Mouse (Mus musculus) macrophage (primary cell): Measurements from ENCODE around the gene Prkag2. TPM values are rescaled to one million over a fixed set of nuclear protein-coding genes. Genes with fewer than 3 reads are reported as not detected.

ENCODE experiments used
- H3K27ac ChIP-seq: fragments of 350-480 bp; formaldehyde crosslinking; 2 replicates; pipeline ENCODE4 v1.9.0; 2021
- H3K36me3 ChIP-seq: fragments of 350-480 bp; formaldehyde crosslinking; 2 replicates; pipeline ENCODE4 v1.9.0; 2021; ENCODE audit errors: inconsistent target
- H3K4me3 ChIP-seq: fragments of 350-480 bp; formaldehyde crosslinking; 2 replicates; pipeline ENCODE4 v1.9.0; 2021; ENCODE audit errors: inconsistent target
- H3K79me2 ChIP-seq: fragments of 350-480 bp; formaldehyde crosslinking; 2 replicates; pipeline ENCODE4 v1.9.0; 2021; ENCODE audit errors: inconsistent target
- WGBS: methylation state at CpG from one replicate; pipeline ENCODE4 v1.1.7; 2026; ENCODE audit warnings: inconsistent platforms; ENCODE audit not compliant: missing documents; 5-methylcytosine and 5-hydroxymethylcytosine counted together
- polyA plus RNA-seq: library from polyadenylated mRNA; stranded (reverse); fragments of 250-400 nt; gene quantifications from 3 replicates; pipeline ENCODE4 v1.2.4, GENCODE M21; 2018; ENCODE audit warnings: inconsistent platforms

The Prkag2 gene
- polyA plus RNA-seq, 1 experiment from 2014 or later, result 28.2 TPM

- Histone ChIP-seq H3K36me3 (no peaks in the 10 kb centered on the region), H3K79me2 (no peaks in the 10 kb centered on the region), H3K4me3 (no peak overlapping the region), H3K27ac (no peak overlapping the region)
- WGBS, result 92% methylated on average over 8 of the region's 9 CpGs
These were observed 114.1 kb downstream of the Prkag2 start for GRCm38 (mm10) chr5:24986204-24986940.

- Histone ChIP-seq H3K79me2 (no peaks in the 10 kb centered on the region), H3K27ac (no peak overlapping the region), H3K4me3 (no peak overlapping the region), H3K36me3 (no peaks in the 10 kb centered on the region)
- WGBS, result 87% methylated on average over 11 of the region's 11 CpGs
These were observed 114.8 kb downstream of the Prkag2 start for GRCm38 (mm10) chr5:24985434-24986176.

- H3K36me3 ChIP-seq, result no peaks in the 10 kb centered on the region
- 30% methylated on average over 1 of the region's 1 CpGs for WGBS
These were observed 116.3 kb downstream of the Prkag2 start for GRCm38 (mm10) chr5:24984157-24984556.

DNA sequence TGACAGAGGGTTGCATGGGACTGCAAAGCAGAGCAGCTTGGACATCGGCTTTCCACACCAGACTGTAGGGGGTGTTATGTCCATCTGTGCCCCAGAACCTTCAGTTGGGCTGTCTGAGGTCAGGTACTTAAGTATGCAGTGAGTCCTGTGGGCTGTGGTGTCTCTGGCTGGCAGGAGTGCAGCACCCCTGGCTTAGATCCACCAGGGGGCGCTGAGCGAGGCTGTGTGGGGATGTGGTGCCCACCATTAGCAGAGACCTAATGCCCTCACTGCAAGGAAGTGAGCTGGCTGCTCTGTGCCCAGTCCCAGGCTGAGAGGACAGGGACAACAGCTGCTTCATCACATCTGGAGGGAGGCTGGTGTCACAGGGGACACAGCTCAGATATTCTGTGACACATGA lies 116.9 kb downstream of the Prkag2 start:
- Histone ChIP-seq H3K27ac (no peak overlapping the region), H3K36me3 (no peaks in the 10 kb centered on the region), H3K79me2 (no peaks in the 10 kb centered on the region), H3K4me3 (no peak overlapping the region)
- 14% methylated on average over 3 of the region's 3 CpGs for WGBS

More at GRCm38 (mm10) chr5:24984157-24984556, 116.3 kb downstream of the Prkag2 start:
- Histone ChIP-seq H3K27ac (no peak overlapping the region), H3K79me2 (no peaks in the 10 kb centered on the region), H3K4me3 (no peak overlapping the region)

DNA sequence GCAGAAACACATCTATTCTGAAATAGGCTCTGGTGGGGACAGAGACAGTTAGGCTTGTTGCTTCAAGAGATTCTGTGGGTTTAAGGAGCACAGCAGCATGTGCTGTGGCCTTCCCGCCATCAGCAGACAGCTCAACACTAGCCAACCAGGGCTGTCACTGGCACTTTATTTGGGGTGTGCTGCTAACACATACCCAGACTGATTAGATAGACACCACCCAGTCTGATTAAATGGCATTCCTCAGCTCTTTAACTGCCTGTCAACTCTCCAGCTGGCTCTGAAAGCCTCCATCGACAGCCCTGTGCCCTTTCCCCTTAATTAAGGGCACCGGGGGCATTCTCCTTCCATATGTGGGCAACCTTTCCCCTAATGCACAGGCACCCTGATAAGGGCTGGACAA lies 118.2 kb downstream of the Prkag2 start:
- Histone ChIP-seq H3K27ac (no peak overlapping the region), H3K79me2 (no peaks in the 10 kb centered on the region), H3K36me3 (no peaks in the 10 kb centered on the region), H3K4me3 (no peak overlapping the region)
- WGBS, result 94% methylated on average over 3 of the region's 3 CpGs

GRCm38 (mm10) chr5:24981765-24982164 lies 118.7 kb downstream of the Prkag2 start:
- WGBS, result 56% methylated on average over 6 of the region's 6 CpGs

GRCm38 (mm10) chr5:24979968-24980345 lies 120.5 kb downstream of the Prkag2 start:
- no peaks in the 10 kb centered on the region for H3K36me3 ChIP-seq
- WGBS, result 93% methylated on average over 10 of the region's 10 CpGs
- H3K4me3 ChIP-seq, result no peak overlapping the region
- no peak overlapping the region for H3K27ac ChIP-seq
- no peaks in the 10 kb centered on the region for H3K79me2 ChIP-seq

More at GRCm38 (mm10) chr5:24981765-24982164, 118.7 kb downstream of the Prkag2 start:
- Histone ChIP-seq H3K36me3 (no peaks in the 10 kb centered on the region), H3K27ac (no peak overlapping the region), H3K4me3 (no peak overlapping the region), H3K79me2 (no peaks in the 10 kb centered on the region)

DNA sequence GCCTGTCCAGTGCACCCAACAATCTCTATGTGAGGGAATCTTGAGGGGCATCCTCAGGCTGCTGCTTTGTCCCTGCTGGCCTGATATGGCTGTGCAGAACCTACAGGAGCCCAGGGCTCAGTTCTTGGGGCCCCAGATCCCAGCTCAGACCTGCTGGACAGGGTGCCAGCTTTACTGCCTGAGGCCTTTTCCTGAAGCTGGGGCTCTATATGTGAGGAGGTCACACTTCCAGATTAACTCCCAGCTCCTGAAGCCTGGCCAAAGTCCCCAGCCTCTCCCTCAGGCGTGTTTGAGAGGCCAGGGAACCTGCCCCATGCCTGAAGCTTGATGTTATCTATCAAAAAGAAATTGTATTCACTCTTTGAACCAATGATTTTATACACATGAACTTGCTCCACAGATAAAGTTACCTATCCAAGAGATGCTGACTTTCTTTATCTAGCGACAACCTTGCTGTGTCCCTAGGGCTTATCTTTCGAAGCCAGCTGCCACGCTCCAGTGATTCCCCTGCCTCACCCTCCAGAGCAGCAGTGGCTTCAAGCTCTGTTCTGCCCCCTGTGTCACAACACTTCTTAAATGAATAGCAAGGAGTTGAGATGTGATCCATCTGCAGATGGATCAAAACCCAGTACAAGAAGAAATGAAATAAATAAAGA lies 121.0 kb downstream of the Prkag2 start:
- Histone ChIP-seq H3K27ac (no peak overlapping the region), H3K36me3 (no peaks in the 10 kb centered on the region), H3K79me2 (no peaks in the 10 kb centered on the region), H3K4me3 (no peak overlapping the region)
- WGBS, result 98% methylated on average over 4 of the region's 4 CpGs

- Histone ChIP-seq H3K36me3 (no peaks in the 10 kb centered on the region), H3K27ac (no peak overlapping the region), H3K4me3 (no peak overlapping the region), H3K79me2 (no peaks in the 10 kb centered on the region)
- WGBS, result 72% methylated on average over 3 of the region's 3 CpGs
These were observed 123.5 kb downstream of the Prkag2 start for GRCm38 (mm10) chr5:24976907-24977306.

DNA sequence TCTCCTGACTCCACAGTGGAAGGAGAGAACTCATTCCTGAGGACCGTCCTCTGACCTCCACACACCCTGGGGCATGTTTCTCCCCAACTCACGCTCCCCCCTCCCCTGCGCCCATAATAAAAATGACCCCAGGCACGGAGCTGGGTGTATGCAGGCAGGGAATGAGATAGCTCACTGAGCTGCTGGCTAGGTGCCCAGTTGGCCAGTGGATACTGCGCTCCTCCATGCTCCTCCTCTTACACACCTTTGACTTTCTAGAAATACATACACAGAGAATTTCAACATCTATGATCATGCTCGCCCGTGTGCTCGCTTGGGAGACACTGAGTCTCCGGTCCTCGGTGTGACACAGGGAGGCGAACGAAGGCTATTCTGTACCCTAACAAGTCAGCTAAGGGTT lies 124.2 kb downstream of the Prkag2 start:
- Histone ChIP-seq H3K4me3 (no peak overlapping the region), H3K36me3 (no peaks in the 10 kb centered on the region), H3K79me2 (no peaks in the 10 kb centered on the region), H3K27ac (no peak overlapping the region)
- 93% methylated on average over 12 of the region's 12 CpGs for WGBS

DNA sequence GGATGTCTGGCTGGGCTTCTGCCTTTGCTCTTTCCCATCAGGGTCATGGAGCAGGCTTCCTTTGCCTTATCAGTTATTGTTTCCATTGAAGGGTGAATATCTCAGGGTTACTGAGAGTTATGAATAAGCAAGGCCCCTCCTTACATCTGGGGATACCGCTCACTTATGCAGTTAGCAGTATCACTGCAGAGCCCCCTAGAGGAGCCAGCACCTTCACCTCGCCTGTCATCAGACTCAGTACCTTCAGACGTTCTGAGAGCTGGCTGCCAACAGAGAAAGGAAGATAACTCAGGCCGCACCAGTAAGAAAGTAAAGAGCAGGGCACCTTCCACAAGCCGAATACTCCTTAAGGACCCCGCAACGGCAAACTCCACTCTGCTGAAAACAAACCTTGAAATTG lies 125.3 kb downstream of the Prkag2 start:
- Histone ChIP-seq H3K4me3 (no peak overlapping the region), H3K36me3 (no peaks in the 10 kb centered on the region), H3K79me2 (no peaks in the 10 kb centered on the region), H3K27ac (no peak overlapping the region)
- 94% methylated on average over 7 of the region's 7 CpGs for WGBS

- no peak overlapping the region for H3K4me3 ChIP-seq
- WGBS, result 69% methylated on average over 9 of the region's 9 CpGs
These were observed 126.7 kb downstream of the Prkag2 start for GRCm38 (mm10) chr5:24973672-24974225.

DNA sequence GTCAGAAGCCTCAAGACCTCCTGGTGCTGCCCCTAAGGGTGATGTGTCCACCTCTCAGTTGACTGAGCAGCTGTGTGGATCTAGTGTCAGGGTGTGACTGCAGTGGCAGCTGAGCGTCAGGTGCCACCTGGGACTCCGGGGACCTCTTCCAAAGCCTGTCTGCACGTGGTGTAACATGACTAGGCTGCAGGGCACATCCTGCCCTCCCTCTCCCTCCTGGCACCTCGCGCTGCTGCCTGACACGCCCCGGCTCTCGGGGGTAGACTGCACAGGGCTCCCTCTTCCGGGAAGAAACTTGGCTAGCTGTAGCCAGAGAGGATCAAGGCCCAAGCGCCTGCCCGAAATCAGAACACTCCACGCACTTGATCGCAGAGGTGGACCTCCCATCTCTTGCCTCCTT lies 127.2 kb downstream of the Prkag2 start:
- no peaks in the 10 kb centered on the region for H3K79me2 ChIP-seq
- H3K27ac ChIP-seq, result no peak overlapping the region
- H3K36me3 ChIP-seq, result no peaks in the 10 kb centered on the region
- H3K4me3 ChIP-seq, result no peak overlapping the region
- WGBS, result 37% methylated on average over 13 of the region's 13 CpGs

More at GRCm38 (mm10) chr5:24973672-24974225, 126.7 kb downstream of the Prkag2 start:
- Histone ChIP-seq H3K27ac (no peak overlapping the region), H3K79me2 (no peaks in the 10 kb centered on the region), H3K36me3 (no peaks in the 10 kb centered on the region)

DNA sequence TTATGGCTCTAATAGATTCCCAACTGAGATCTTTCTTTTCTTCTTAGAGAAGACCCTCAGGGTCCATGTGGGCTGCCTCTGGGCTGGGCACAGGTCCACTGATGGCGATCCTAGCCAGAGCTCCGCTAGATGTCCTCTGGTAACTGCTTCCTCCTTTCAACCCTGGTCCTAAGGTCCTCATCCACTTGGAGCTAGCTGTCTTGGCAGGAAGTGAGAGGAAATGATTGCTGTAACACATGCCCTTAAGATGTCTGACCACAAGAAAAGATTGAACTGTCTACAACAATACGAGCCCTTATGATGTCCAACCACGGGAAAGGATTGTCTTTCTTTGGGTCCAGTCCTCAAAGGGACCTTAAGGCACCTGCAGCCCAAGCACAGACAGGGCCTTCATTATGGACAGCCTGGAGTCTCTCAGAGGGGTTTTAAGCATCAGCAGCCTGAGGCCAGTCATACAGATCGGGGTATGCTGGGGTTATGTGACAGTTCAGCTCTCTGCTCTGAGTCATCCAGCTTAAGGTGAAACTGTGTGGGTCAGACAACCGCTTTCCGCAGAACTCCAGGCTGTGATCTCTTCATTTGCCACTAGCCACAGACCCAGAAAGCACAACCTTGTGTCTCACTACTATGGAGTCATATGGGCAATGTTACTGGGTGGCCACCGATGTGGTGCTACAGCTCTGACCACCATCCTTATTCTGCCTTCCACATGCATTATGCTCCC lies 129.7 kb downstream of the Prkag2 start:
- Histone ChIP-seq H3K4me3 (no peak overlapping the region), H3K36me3 (no peaks in the 10 kb centered on the region), H3K79me2 (no peaks in the 10 kb centered on the region), H3K27ac (no peak overlapping the region)
- WGBS, result 38% methylated on average over 8 of the region's 8 CpGs
